Mouse (Mus musculus): Measurements from ENCODE around the gene Vmn2r87. TPM values are rescaled to one million over a fixed set of nuclear protein-coding genes. Genes with fewer than 3 reads are reported as not detected.
"Not testable (repeated sequence)": the region's sequence is repeated elsewhere in the genome, so short reads cannot be mapped to it uniquely, and the experiment has no call there.

Vmn2r87 gene
- total RNA-seq (2021) = not detected
- long read RNA-seq, experiment 1 = 0 reads
- long read RNA-seq, experiment 2 = 0 reads

GRCm38 (mm10) chr10:130497296-130497695 lies at the start of gene Vmn2r87:
Vmn2r87 (minus strand) TSS chr10:130497396.
- DNase-seq = no peak

GRCm38 (mm10) chr10:130544331-130544730 lies 47.1 kb upstream of the Vmn2r87 start:
- not testable (repeated sequence) for DNase-seq

GRCm38 (mm10) chr10:130541931-130542691 lies 44.9 kb upstream of the Vmn2r87 start:
- peak; percentile 55 for DNase-seq

GRCm38 (mm10) chr10:130536101-130536500 lies 38.9 kb upstream of the Vmn2r87 start:
- no peak for DNase-seq

- no peak for DNase-seq
These were observed 30.7 kb upstream of the Vmn2r87 start for GRCm38 (mm10) chr10:130527926-130528325.

GRCm38 (mm10) chr10:130470311-130470760 lies 26.9 kb downstream of the Vmn2r87 start:
- DNase-seq = no peak

- DNase-seq = not testable (repeated sequence)
These were observed 41.2 kb downstream of the Vmn2r87 start, which contains the start of gene Vmn2r86 for GRCm38 (mm10) chr10:130455950-130456349. Vmn2r86 (minus strand) TSS chr10:130456050.

- DNase-seq = no peak
These were observed 52.4 kb downstream of the Vmn2r87 start for GRCm38 (mm10) chr10:130444776-130445175.

GRCm38 (mm10) chr10:130434185-130434898 lies 62.9 kb downstream of the Vmn2r87 start:
- not testable (repeated sequence) for DNase-seq

GRCm38 (mm10) chr10:130429603-130430002 lies 67.6 kb downstream of the Vmn2r87 start, which contains the start of gene Vmn2r85:
Vmn2r85 (minus strand) TSS chr10:130429703.
- DNase-seq = not testable (repeated sequence)

- not testable (repeated sequence) for DNase-seq
These were observed 74.8 kb downstream of the Vmn2r87 start for GRCm38 (mm10) chr10:130422368-130422767.

Other genes starting within 250 kb of the Vmn2r87 start
- not detected for gene Neurod4, start 217.2 kb downstream of the Vmn2r87 start, total RNA-seq (2021)
- gene Tespa1, start 174.5 kb downstream of the Vmn2r87 start, total RNA-seq (2021) = under 1 TPM in 1 of 2 experiments, not detected in 1; 0.96 TPM
- not detected for gene Vmn2r84, start 103.1 kb downstream of the Vmn2r87 start, total RNA-seq (2021)
- gene Vmn2r85, start 67.7 kb downstream of the Vmn2r87 start, total RNA-seq (2021) = not detected
- not detected for gene Vmn2r86, start 41.3 kb downstream of the Vmn2r87 start, total RNA-seq (2021)

All from gastrocnemius, postnatal 25 days (tissue).